Mouse (Mus musculus) thymus, adult 18-20 months (tissue): ENCODE measurements around the gene Tmem200b.

Experiments
- DNase-seq, 2 experiments: peaks; one replicate each; pipeline ENCODE4 v3.0.0; 2022; ENCODE audit warnings: mixed read lengths in 2 of 2

The Tmem200b gene

GRCm38 (mm10) chr4:131921461-131922346 is at the start of gene Tmem200b:
Tmem200b (plus strand) TSS chr4:131921771.
- no peak for DNase-seq

GRCm38 (mm10) chr4:131872672-131873292 is 48.8 kb upstream of the Tmem200b start:
- DNase-seq, result no peak

- DNase-seq, result peak; percentile 91
These were observed 48.0 kb upstream of the Tmem200b start, which contains the start of gene Srsf4 for GRCm38 (mm10) chr4:131873293-131874168. Srsf4 (plus strand) TSS chr4:131873617.

GRCm38 (mm10) chr4:131874169-131874536 is 47.4 kb upstream of the Tmem200b start:
- no peak for DNase-seq

GRCm38 (mm10) chr4:131874567-131874966 is 47.0 kb upstream of the Tmem200b start:
- no peak for DNase-seq

GRCm38 (mm10) chr4:131875242-131875641 is 46.3 kb upstream of the Tmem200b start:
- DNase-seq, result no peak

GRCm38 (mm10) chr4:131876836-131877235 is 44.7 kb upstream of the Tmem200b start:
- DNase-seq, result no peak

- no peak for DNase-seq
These were observed 41.9 kb upstream of the Tmem200b start for GRCm38 (mm10) chr4:131879692-131880091.

GRCm38 (mm10) chr4:131881306-131881705 is 40.3 kb upstream of the Tmem200b start:
- DNase-seq, result no peak

- no peak for DNase-seq
These were observed 38.0 kb upstream of the Tmem200b start for GRCm38 (mm10) chr4:131883571-131883970.

- DNase-seq, result no peak
These were observed 36.2 kb upstream of the Tmem200b start for GRCm38 (mm10) chr4:131885376-131885775.

- DNase-seq, result no peak
These were observed 33.0 kb upstream of the Tmem200b start for GRCm38 (mm10) chr4:131888564-131888963.

GRCm38 (mm10) chr4:131890692-131891091 is 30.9 kb upstream of the Tmem200b start:
- no peak for DNase-seq

- no peak for DNase-seq
These were observed 24.5 kb upstream of the Tmem200b start for GRCm38 (mm10) chr4:131897109-131897508.

GRCm38 (mm10) chr4:131897787-131898186 is 23.8 kb upstream of the Tmem200b start:
- DNase-seq, result no peak

GRCm38 (mm10) chr4:131898503-131899179 is 22.9 kb upstream of the Tmem200b start:
- DNase-seq, result no peak

GRCm38 (mm10) chr4:131899180-131899554 is 22.4 kb upstream of the Tmem200b start:
- DNase-seq, result no peak

- no peak for DNase-seq
These were observed 20.5 kb upstream of the Tmem200b start for GRCm38 (mm10) chr4:131901090-131901489.

GRCm38 (mm10) chr4:131904478-131904877 is 17.1 kb upstream of the Tmem200b start:
- no peak for DNase-seq

GRCm38 (mm10) chr4:131906423-131906822 is 15.1 kb upstream of the Tmem200b start:
- no peak for DNase-seq

GRCm38 (mm10) chr4:131907912-131908311 is 13.7 kb upstream of the Tmem200b start:
- no peak for DNase-seq

GRCm38 (mm10) chr4:131910237-131910994 is 11.2 kb upstream of the Tmem200b start:
- no peak for DNase-seq
